Mouse (Mus musculus): ENCODE data around the gene Tns1. TPM values are rescaled to one million over a fixed set of nuclear protein-coding genes. Genes with fewer than 3 reads are reported as not detected.

Gene Tns1
- polyA plus RNA-seq, 1 experiment from 2014 or later = 184 TPM

GRCm38 (mm10) chr1:74141781-74142180, 17.5 kb upstream of the Tns1 start:
- no peaks in the 10 kb centered on the region for H3K4me1 ChIP-seq (ENCODE audit: insufficient read depth, low read depth, low read length)
- H3K9me3 ChIP-seq (ENCODE audit: low read length) = no peaks in the 10 kb centered on the region
- WGBS = 82% methylated on average over 8 of the region's 8 CpGs
- no peak overlapping the region for H3K27ac ChIP-seq (ENCODE audit: low read length)
- H3K27me3 ChIP-seq (replicated peaks; ENCODE audit: insufficient read depth, low read length) = no peaks in the 10 kb centered on the region
- H3K36me3 ChIP-seq (ENCODE audit: insufficient read depth, low read length) = no peaks in the 10 kb centered on the region
- no peak overlapping the region for H3K4me3 ChIP-seq (ENCODE audit: low read depth, low read length)
- no peak overlapping the region for H3K4me2 ChIP-seq (replicated peaks; ENCODE audit: low read depth, low read length)
- TF ChIP-seq EP300 (IDR thresholded peaks at IDR 0.05) (no peak), CTCF (IDR thresholded peaks at IDR 0.05) (no peak)
- ATAC-seq (no peak), DNase-seq (ENCODE audit: low spot score) (no peak)
- H3K9ac ChIP-seq (replicated peaks; ENCODE audit: low read depth) = no peak overlapping the region

- no peak for ATAC-seq
- Histone ChIP-seq H3K27me3 (replicated peaks; ENCODE audit: insufficient read depth, low read length) (no peaks in the 10 kb centered on the region), H3K9ac (replicated peaks; ENCODE audit: low read depth) (no peak overlapping the region), H3K9me3 (ENCODE audit: low read length) (no peaks in the 10 kb centered on the region), H3K27ac (ENCODE audit: low read length) (no peak overlapping the region), H3K36me3 (ENCODE audit: insufficient read depth, low read length) (no peaks in the 10 kb centered on the region), H3K4me1 (ENCODE audit: insufficient read depth, low read depth, low read length) (no peaks in the 10 kb centered on the region), H3K4me2 (replicated peaks; ENCODE audit: low read depth, low read length) (no peak overlapping the region), H3K4me3 (ENCODE audit: low read depth, low read length) (no peak overlapping the region)
- TF ChIP-seq EP300 (IDR thresholded peaks at IDR 0.05) (no peak), CTCF (IDR thresholded peaks at IDR 0.05) (peak; percentile 59)
- WGBS = 57% methylated on average over 3 of the region's 3 CpGs
- DNase-seq (ENCODE audit: low spot score) = no peak
Observed at GRCm38 (mm10) chr1:74139415-74139814, 15.2 kb upstream of the Tns1 start.

- H3K36me3 ChIP-seq (ENCODE audit: insufficient read depth, low read length) = no peaks in the 10 kb centered on the region
- no peak overlapping the region for H3K27ac ChIP-seq (ENCODE audit: low read length)
- H3K27me3 ChIP-seq (replicated peaks; ENCODE audit: insufficient read depth, low read length) = no peaks in the 10 kb centered on the region
- H3K9me3 ChIP-seq (ENCODE audit: low read length) = no peaks in the 10 kb centered on the region
- H3K9ac ChIP-seq (replicated peaks; ENCODE audit: low read depth) = no peak overlapping the region
- ATAC-seq (no peak), DNase-seq (ENCODE audit: low spot score) (no peak)
- TF ChIP-seq EP300 (IDR thresholded peaks at IDR 0.05) = no peak
- TF ChIP-seq CTCF (IDR thresholded peaks at IDR 0.05) = no peak
- no peak overlapping the region for H3K4me3 ChIP-seq (ENCODE audit: low read depth, low read length)
- no peak overlapping the region for H3K4me2 ChIP-seq (replicated peaks; ENCODE audit: low read depth, low read length)
- 64% methylated on average over 6 of the region's 6 CpGs for WGBS
- H3K4me1 ChIP-seq (ENCODE audit: insufficient read depth, low read depth, low read length) = no peaks in the 10 kb centered on the region
Observed at GRCm38 (mm10) chr1:74135326-74135950, 11.2 kb upstream of the Tns1 start.

- DNase-seq (ENCODE audit: low spot score) (no peak), ATAC-seq (no peak)
- no peaks in the 10 kb centered on the region for H3K9me3 ChIP-seq (ENCODE audit: low read length)
- no peak overlapping the region for H3K9ac ChIP-seq (replicated peaks; ENCODE audit: low read depth)
- H3K4me1 ChIP-seq (ENCODE audit: insufficient read depth, low read depth, low read length) = no peaks in the 10 kb centered on the region
- 63% methylated on average over 6 of the region's 6 CpGs for WGBS
- no peak overlapping the region for H3K27ac ChIP-seq (ENCODE audit: low read length)
- no peak overlapping the region for H3K4me3 ChIP-seq (ENCODE audit: low read depth, low read length)
- no peaks in the 10 kb centered on the region for H3K27me3 ChIP-seq (replicated peaks; ENCODE audit: insufficient read depth, low read length)
- no peak overlapping the region for H3K4me2 ChIP-seq (replicated peaks; ENCODE audit: low read depth, low read length)
- H3K36me3 ChIP-seq (ENCODE audit: insufficient read depth, low read length) = no peaks in the 10 kb centered on the region
- no peak for TF ChIP-seq EP300 (IDR thresholded peaks at IDR 0.05)
- TF ChIP-seq CTCF (IDR thresholded peaks at IDR 0.05) = no peak
Observed at GRCm38 (mm10) chr1:74133954-74134353, 9.7 kb upstream of the Tns1 start.

GRCm38 (mm10) chr1:74132011-74132410, 7.8 kb upstream of the Tns1 start:
- H3K4me3 ChIP-seq (ENCODE audit: low read depth, low read length) = no peak overlapping the region
- DNase-seq (ENCODE audit: low spot score) (no peak), ATAC-seq (no peak)
- H3K9me3 ChIP-seq (ENCODE audit: low read length) = no peaks in the 10 kb centered on the region
- H3K4me1 ChIP-seq (ENCODE audit: insufficient read depth, low read depth, low read length) = no peaks in the 10 kb centered on the region
- no peak overlapping the region for H3K4me2 ChIP-seq (replicated peaks; ENCODE audit: low read depth, low read length)
- H3K27me3 ChIP-seq (replicated peaks; ENCODE audit: insufficient read depth, low read length) = no peaks in the 10 kb centered on the region
- H3K9ac ChIP-seq (replicated peaks; ENCODE audit: low read depth) = no peak overlapping the region
- WGBS = 59% methylated on average over 3 of the region's 3 CpGs
- TF ChIP-seq CTCF (IDR thresholded peaks at IDR 0.05) = peak; percentile 40
- TF ChIP-seq EP300 (IDR thresholded peaks at IDR 0.05) = no peak
- no peaks in the 10 kb centered on the region for H3K36me3 ChIP-seq (ENCODE audit: insufficient read depth, low read length)
- H3K27ac ChIP-seq (ENCODE audit: low read length) = no peak overlapping the region

GRCm38 (mm10) chr1:74130883-74131659, 6.8 kb upstream of the Tns1 start:
- Histone ChIP-seq H3K4me3 (ENCODE audit: low read depth, low read length) (no peak overlapping the region), H3K4me2 (replicated peaks; ENCODE audit: low read depth, low read length) (no peak overlapping the region), H3K27me3 (replicated peaks; ENCODE audit: insufficient read depth, low read length) (no peaks in the 10 kb centered on the region), H3K9me3 (ENCODE audit: low read length) (no peaks in the 10 kb centered on the region), H3K36me3 (ENCODE audit: insufficient read depth, low read length) (no peaks in the 10 kb centered on the region), H3K9ac (replicated peaks; ENCODE audit: low read depth) (no peak overlapping the region), H3K27ac (ENCODE audit: low read length) (no peak overlapping the region), H3K4me1 (ENCODE audit: insufficient read depth, low read depth, low read length) (no peaks in the 10 kb centered on the region)
- DNase-seq (ENCODE audit: low spot score) = no peak
- ATAC-seq = no peak
- no peak; the same call in 1 of the 2 replicates for TF ChIP-seq CTCF (IDR thresholded peaks at IDR 0.05)
- WGBS = 88% methylated on average over 8 of the region's 8 CpGs

Measured in lung, postnatal 0 days (tissue).